Mouse (Mus musculus) stomach, embryonic 14.5 days (tissue): Measurements from ENCODE around the gene Sf3b6. TPM values are rescaled to one million over a fixed set of nuclear protein-coding genes. Genes with fewer than 3 reads are reported as not detected.

Source experiments
- ATAC-seq: fragments of 200-750 bp; cut with Nextera tagmentation; 2 replicates; pipeline ENCODE4 v1.8.0; 2017; ENCODE audit warnings: low read depth, moderate TSS enrichment; ENCODE audit not compliant: insufficient number of reproducible peaks, insufficient read depth, low FRiP score
- H3K27ac ChIP-seq: fragments of 300-500 bp; sonication (generic); 2 replicates; pipeline ENCODE4 v1.5.1; 2014; ENCODE audit warnings: mild to moderate bottlenecking, low read length, moderate library complexity, mixed read lengths
- H3K27me3 ChIP-seq: fragments of 300-500 bp; sonication (generic); 2 replicates; pipeline ENCODE4 v1.6.1; 2014; ENCODE audit warnings: low read length, control low read depth, mixed read lengths; ENCODE audit not compliant: control insufficient read depth, insufficient read depth
- H3K36me3 ChIP-seq: fragments of 300-500 bp; sonication (generic); 2 replicates; pipeline ENCODE4 v1.6.1; 2014; ENCODE audit warnings: mild to moderate bottlenecking, control low read depth, low read length, moderate library complexity, mixed read lengths; ENCODE audit not compliant: control insufficient read depth, insufficient read depth
- H3K4me1 ChIP-seq: fragments of 300-500 bp; sonication (generic); 2 replicates; pipeline ENCODE4 v1.6.1; 2014; ENCODE audit warnings: low read length, control low read depth, mixed read lengths; ENCODE audit not compliant: control insufficient read depth, insufficient read depth
- H3K4me2 ChIP-seq: fragments of 300-500 bp; sonication (generic); replicated peaks from 2 replicates; pipeline ENCODE4 v1.6.1; 2014; ENCODE audit warnings: low read depth, low read length, control low read depth
- H3K4me3 ChIP-seq: fragments of 300-500 bp; sonication (generic); 2 replicates; pipeline ENCODE4 v1.5.1; 2014; ENCODE audit warnings: low read depth, low read length, control low read depth
- H3K9ac ChIP-seq: fragments of 300-500 bp; sonication (generic); replicated peaks from 2 replicates; pipeline ENCODE4 v1.6.1; 2014; ENCODE audit warnings: low read depth, mild to moderate bottlenecking, control low read depth, low read length, moderate library complexity, mixed read lengths
- H3K9me3 ChIP-seq: fragments of 300-500 bp; sonication (generic); 2 replicates; pipeline ENCODE4 v1.6.1; 2016; ENCODE audit warnings: low read depth, low read length, control low read depth; ENCODE audit not compliant: control insufficient read depth
- WGBS: fragments of 180-500 bp; shearing (Covaris S2); extraction: QIAGEN DNeasy Blood & Tissue Kit; methylation state at CpG from one replicate; pipeline ENCODE4 v1.1.7; 2014; 5-methylcytosine and 5-hydroxymethylcytosine counted together
- polyA plus RNA-seq: library from polyadenylated mRNA; unstranded; fragments of >200 nt; fragmentation: Nextera tagmentation; extraction: Ambion mirVana; gene quantifications from 2 replicates; pipeline ENCODE4 v1.2.1, GENCODE M21; 2014

Sf3b6 gene
- polyA plus RNA-seq, 1 experiment from 2014 or later = 309 TPM

DNA sequence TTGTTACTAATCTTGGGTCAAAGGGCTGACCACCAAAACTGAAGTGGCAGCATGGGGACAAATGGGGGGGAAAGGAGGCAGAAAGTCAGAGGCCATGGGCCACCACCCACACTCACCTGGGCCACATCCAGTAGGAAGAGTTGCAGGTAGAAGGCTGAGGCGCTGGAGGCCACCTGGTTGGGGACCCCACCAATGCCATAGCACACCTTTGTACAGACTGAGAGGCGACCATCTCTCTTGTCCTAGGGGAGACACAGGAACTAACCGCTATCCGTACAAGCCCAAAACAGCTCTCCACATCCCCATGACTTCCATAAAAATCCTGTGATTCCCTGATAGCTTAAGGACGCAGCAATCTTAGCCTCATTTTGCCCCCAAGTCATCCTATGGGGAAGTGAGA lies 53.9 kb downstream of the Sf3b6 start:
- Histone ChIP-seq H3K4me2 (no peak overlapping the region), H3K4me1 (peaks cover 11% of the 10 kb centered on the region; the same call in 1 of the 2 replicates), H3K27ac (no peak overlapping the region), H3K9me3 (no peaks in the 10 kb centered on the region), H3K36me3 (no peaks in the 10 kb centered on the region), H3K27me3 (no peaks in the 10 kb centered on the region), H3K4me3 (no peak overlapping the region), H3K9ac (no peak overlapping the region)
- WGBS = 87% methylated on average over 5 of the region's 5 CpGs
- no peak for ATAC-seq

- WGBS = 64% methylated on average over 4 of the region's 4 CpGs
Observed at GRCm38 (mm10) chr12:4872273-4872672, 54.9 kb downstream of the Sf3b6 start.

DNA sequence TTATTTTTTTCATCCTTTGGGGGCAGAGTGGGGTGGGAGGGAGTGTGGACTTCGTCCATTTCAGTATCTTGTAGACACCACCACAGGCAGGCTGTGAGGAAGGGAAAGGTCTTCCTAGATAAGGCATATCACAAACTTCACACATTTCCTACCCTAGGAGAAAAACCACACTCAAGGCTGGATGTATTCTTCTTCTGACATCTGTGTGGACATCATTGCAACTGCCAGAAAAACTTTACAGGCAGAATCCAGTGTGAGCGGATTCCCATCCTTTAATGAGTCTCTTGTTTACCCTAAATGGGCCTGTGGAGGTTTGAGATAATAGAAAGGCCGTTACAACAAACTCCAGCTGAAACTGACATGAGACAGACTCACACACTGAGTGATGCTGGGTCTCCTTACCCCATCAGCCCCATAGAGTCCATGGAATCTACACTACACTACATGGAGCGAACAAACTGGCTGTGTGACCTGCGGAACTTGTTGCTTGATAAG lies 55.7 kb downstream of the Sf3b6 start:
- Histone ChIP-seq H3K27ac (no peak overlapping the region), H3K36me3 (no peaks in the 10 kb centered on the region), H3K27me3 (no peaks in the 10 kb centered on the region), H3K9ac (no peak overlapping the region), H3K4me3 (no peak overlapping the region), H3K9me3 (no peaks in the 10 kb centered on the region), H3K4me1 (peaks cover 10% of the 10 kb centered on the region; the same call in 1 of the 2 replicates), H3K4me2 (no peak overlapping the region)
- 68% methylated on average over 5 of the region's 5 CpGs for WGBS
- peak; percentile 28; the same call in 1 of the 2 replicates for ATAC-seq

More at GRCm38 (mm10) chr12:4872273-4872672, 54.9 kb downstream of the Sf3b6 start:
- no peak overlapping the region for H3K27ac ChIP-seq
- no peak overlapping the region for H3K4me3 ChIP-seq
- H3K36me3 ChIP-seq = no peaks in the 10 kb centered on the region
- peaks cover 11% of the 10 kb centered on the region; the same call in 1 of the 2 replicates for H3K4me1 ChIP-seq
- ATAC-seq = no peak
- no peak overlapping the region for H3K4me2 ChIP-seq
- H3K27me3 ChIP-seq = no peaks in the 10 kb centered on the region
- no peaks in the 10 kb centered on the region for H3K9me3 ChIP-seq
- H3K9ac ChIP-seq = no peak overlapping the region

DNA sequence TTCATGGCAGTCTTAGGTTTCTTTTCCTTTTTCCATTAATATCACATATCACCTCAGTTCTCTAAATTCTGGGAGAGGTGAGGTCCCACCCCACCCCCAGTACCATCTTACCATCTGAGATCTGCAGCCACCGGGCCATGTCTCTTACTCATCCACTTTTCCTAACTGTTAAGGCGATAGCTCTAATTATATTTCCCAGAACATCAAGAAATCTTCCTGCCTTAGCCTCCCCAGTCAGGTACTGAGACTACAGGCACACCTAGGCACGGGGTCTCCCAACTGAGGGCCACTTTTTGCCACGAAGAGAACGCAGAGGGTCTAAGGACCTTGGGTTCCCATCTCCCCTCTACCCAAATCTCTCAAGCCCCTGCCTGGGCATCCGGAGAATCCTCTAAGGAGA lies 56.2 kb downstream of the Sf3b6 start:
- no peak for ATAC-seq
- H3K9me3 ChIP-seq = no peaks in the 10 kb centered on the region
- no peak overlapping the region for H3K4me3 ChIP-seq
- no peaks in the 10 kb centered on the region for H3K36me3 ChIP-seq
- no peaks in the 10 kb centered on the region for H3K27me3 ChIP-seq
- H3K27ac ChIP-seq = no peak overlapping the region
- H3K9ac ChIP-seq = no peak overlapping the region
- peak overlapping the region; percentile 76; the same call in 1 of the 2 replicates for H3K4me2 ChIP-seq
- H3K4me1 ChIP-seq = peaks cover 8% of the 10 kb centered on the region; the same call in 1 of the 2 replicates
- 79% methylated on average over 6 of the region's 6 CpGs for WGBS

GRCm38 (mm10) chr12:4874161-4874927 lies 57.0 kb downstream of the Sf3b6 start, which contains the start of gene Mfsd2b:
Gene Mfsd2b (minus strand): TSS chr12:4874359.
- Histone ChIP-seq H3K9ac (no peak within 1 kb of the TSS; the same call in 1 of the 2 replicates), H3K36me3 (no peaks in the 10 kb centered on the region), H3K4me1 (peaks cover 5% of the 10 kb centered on the region; the same call in 1 of the 2 replicates), H3K4me3 (peak within 1 kb of the TSS; percentile 28), H3K27ac (no peak within 1 kb of the TSS), H3K9me3 (no peaks in the 10 kb centered on the region), H3K27me3 (no peaks in the 10 kb centered on the region), H3K4me2 (peak within 1 kb of the TSS; percentile 76)
- ATAC-seq = peak; percentile 89
- 3% methylated on average over 24 of the region's 24 CpGs for WGBS

DNA sequence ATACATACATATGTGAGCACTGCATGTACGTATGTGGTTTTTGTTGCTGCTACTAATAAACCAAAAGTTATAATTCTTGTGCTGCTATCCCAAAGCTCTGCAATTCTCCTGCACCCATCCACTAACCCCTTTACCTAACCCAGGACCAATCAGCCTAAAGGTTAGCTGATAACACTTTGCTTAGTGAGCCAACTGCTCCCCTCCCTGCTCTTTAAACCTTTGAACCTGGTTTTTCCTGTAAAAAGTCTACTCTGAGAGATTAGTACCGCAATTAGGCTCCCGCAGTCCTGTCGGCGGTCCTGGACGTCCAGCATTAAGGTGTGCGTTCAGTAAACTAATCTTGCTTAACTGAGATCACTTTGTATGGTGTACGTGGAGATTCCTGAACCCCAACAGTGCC lies 58.3 kb downstream of the Sf3b6 start:
- Histone ChIP-seq H3K9me3 (no peaks in the 10 kb centered on the region), H3K27me3 (no peaks in the 10 kb centered on the region), H3K4me1 (peaks cover 3% of the 10 kb centered on the region; the same call in 1 of the 2 replicates), H3K4me2 (no peak overlapping the region), H3K4me3 (no peak overlapping the region), H3K27ac (no peak overlapping the region), H3K36me3 (peaks cover 3% of the 10 kb centered on the region; the same call in 1 of the 2 replicates), H3K9ac (no peak overlapping the region)
- ATAC-seq = no peak
- 75% methylated on average over 8 of the region's 8 CpGs for WGBS

Other genes starting within 250 kb of the Sf3b6 start
- 43.4 and 47.1 TPM in 2 replicates for gene Itsn2, start 224.9 kb upstream of the Sf3b6 start, polyA plus RNA-seq
- not detected in 2 replicates for gene Gm3625, start 224.6 kb upstream of the Sf3b6 start, polyA plus RNA-seq
- gene Fam228a, start 79.1 kb upstream of the Sf3b6 start, polyA plus RNA-seq = 1.1 and 1.3 TPM in 2 replicates
- gene Pfn4, start 48.5 kb upstream of the Sf3b6 start, polyA plus RNA-seq = 2.8 and 3.4 TPM in 2 replicates
- 3.2 and 4.1 TPM in 2 replicates for gene Fam228b, start 48.3 kb upstream of the Sf3b6 start, polyA plus RNA-seq
- 10.3 and 17.4 TPM in 2 replicates for gene Fkbp1b, start 24.0 kb downstream of the Sf3b6 start, polyA plus RNA-seq
- 15.2 and 17.8 TPM in 2 replicates for gene Wdcp, start 25.8 kb downstream of the Sf3b6 start, polyA plus RNA-seq
- gene Mfsd2b, start 56.8 kb downstream of the Sf3b6 start, polyA plus RNA-seq = 0.80 and 1.4 TPM in 2 replicates
- 20.6 and 26.2 TPM in 2 replicates for gene Ubxn2a, start 90.2 kb downstream of the Sf3b6 start, polyA plus RNA-seq
- 20.4 TPM in 2 replicates for gene Atad2b, start 99.8 kb downstream of the Sf3b6 start, polyA plus RNA-seq